Mouse (Mus musculus) megakaryocyte, adult 5-6 weeks (primary cell): ENCODE data around the gene Mlycd. TPM values are rescaled to one million over a fixed set of nuclear protein-coding genes. Genes with fewer than 3 reads are reported as not detected.

Experiments
- ATAC-seq: 2 replicates; pipeline ENCODE4 v1.8.0; 2016; ENCODE audit warnings: mild to moderate bottlenecking, inconsistent platforms; ENCODE audit not compliant: poor library complexity, severe bottlenecking
- total RNA-seq, 2 experiments: library from RNA; stranded (forward) in 1 of 2; stranded (reverse) in 1 of 2; fragments of 153-499, 151-499 nt in 1 of 2; fragments of 221-1000, 200-1000 nt in 1 of 2; gene quantifications; 2 replicates each; pipeline versions ENCODE4 v1.2.3 to v1.2.4; 2015 to 2017

The Mlycd gene
- total RNA-seq, 2 experiments from 2014 or later: 5.4 to 7.5 TPM

- ATAC-seq: no peak
Measured at GRCm38 (mm10) chr8:119400904-119401303, 6.2 kb downstream of the Mlycd start.

GRCm38 (mm10) chr8:119403912-119404311, 9.2 kb downstream of the Mlycd start:
- no peak for ATAC-seq

- ATAC-seq: no peak
Measured at GRCm38 (mm10) chr8:119404648-119405047, 10.0 kb downstream of the Mlycd start.

- no peak for ATAC-seq
Measured at GRCm38 (mm10) chr8:119408311-119408710, 13.6 kb downstream of the Mlycd start.

GRCm38 (mm10) chr8:119412037-119412734, 17.5 kb downstream of the Mlycd start:
- ATAC-seq: peak; percentile 74

GRCm38 (mm10) chr8:119412735-119413498, 18.2 kb downstream of the Mlycd start:
- ATAC-seq: peak; percentile 96

- no peak for ATAC-seq
Measured at GRCm38 (mm10) chr8:119413605-119414004, 18.9 kb downstream of the Mlycd start.

GRCm38 (mm10) chr8:119420318-119420717, 25.6 kb downstream of the Mlycd start:
- ATAC-seq: no peak

- no peak for ATAC-seq
Measured at GRCm38 (mm10) chr8:119421603-119422122, 27.0 kb downstream of the Mlycd start.

GRCm38 (mm10) chr8:119422123-119422711, 27.5 kb downstream of the Mlycd start:
- ATAC-seq: peak; percentile 12; the same call in 1 of the 2 replicates

GRCm38 (mm10) chr8:119423631-119424141, 29.0 kb downstream of the Mlycd start:
- ATAC-seq: peak; percentile 70

- ATAC-seq: no peak
Measured at GRCm38 (mm10) chr8:119424199-119424733, 29.6 kb downstream of the Mlycd start.

- peak; percentile 57 for ATAC-seq
Measured at GRCm38 (mm10) chr8:119424740-119425139, 30.1 kb downstream of the Mlycd start.

- peak; percentile 45 for ATAC-seq
Measured at GRCm38 (mm10) chr8:119425533-119425932, 30.9 kb downstream of the Mlycd start.

GRCm38 (mm10) chr8:119426069-119426735, 31.5 kb downstream of the Mlycd start:
- no peak for ATAC-seq

- ATAC-seq: no peak
Measured at GRCm38 (mm10) chr8:119427634-119428349, 33.1 kb downstream of the Mlycd start.

GRCm38 (mm10) chr8:119428350-119428740, 33.7 kb downstream of the Mlycd start:
- no peak for ATAC-seq

- ATAC-seq: no peak
Measured at GRCm38 (mm10) chr8:119428766-119429327, 34.2 kb downstream of the Mlycd start.

- no peak for ATAC-seq
Measured at GRCm38 (mm10) chr8:119429552-119429951, 34.9 kb downstream of the Mlycd start.
